Mouse (Mus musculus) embryonic facial prominence, embryonic 11.5 days (tissue): ENCODE results near the gene Tbc1d16. TPM values are rescaled to one million over a fixed set of nuclear protein-coding genes. Genes with fewer than 3 reads are reported as not detected.

Source experiments
- ATAC-seq: fragments of 200-750 bp; cut with Nextera tagmentation; replicated peaks from 2 replicates; pipeline ENCODE4 v1.8.0; 2017; ENCODE audit warnings: low read depth; ENCODE audit not compliant: insufficient number of reproducible peaks, low FRiP score, low TSS enrichment
- DNase-seq: peaks from one replicate; pipeline ENCODE4 v3.0.0-alpha.2; 2015; ENCODE audit warnings: low spot score
- H3K27ac ChIP-seq: fragments of 300-500 bp; sonication (generic); replicated peaks from 2 replicates; pipeline ENCODE4 v1.5.1; 2014; ENCODE audit warnings: mild to moderate bottlenecking, low read depth, low read length, control low read depth
- H3K27me3 ChIP-seq: fragments of 300-500 bp; sonication (generic); 2 replicates; pipeline ENCODE4 v1.6.1; 2014; ENCODE audit warnings: mild to moderate bottlenecking, low read length, moderate library complexity, mixed read lengths; ENCODE audit not compliant: control insufficient read depth, insufficient read depth
- H3K36me3 ChIP-seq: fragments of 300-500 bp; sonication (generic); replicated peaks from 2 replicates; pipeline ENCODE4 v1.6.1; 2014; ENCODE audit warnings: low read depth, mild to moderate bottlenecking, low read length, moderate library complexity, mixed read lengths; ENCODE audit not compliant: control insufficient read depth, insufficient read depth
- H3K4me1 ChIP-seq: fragments of 300-500 bp; sonication (generic); 2 replicates; pipeline ENCODE4 v1.6.1; 2014; ENCODE audit warnings: low read length, mixed read lengths; ENCODE audit not compliant: control insufficient read depth, insufficient read depth
- H3K4me2 ChIP-seq: fragments of 300-500 bp; sonication (generic); 2 replicates; pipeline ENCODE4 v1.6.1; 2014; ENCODE audit warnings: low read depth, mild to moderate bottlenecking, control low read depth, low read length, moderate library complexity
- H3K4me3 ChIP-seq: fragments of 300-500 bp; sonication (generic); 2 replicates; pipeline ENCODE4 v1.5.1; 2014; ENCODE audit warnings: low read depth, low read length, control low read depth
- H3K9ac ChIP-seq: fragments of 300-500 bp; sonication (generic); replicated peaks from 2 replicates; pipeline ENCODE4 v1.6.1; 2014; ENCODE audit warnings: mild to moderate bottlenecking, control low read depth, low read length
- H3K9me3 ChIP-seq: fragments of 300-500 bp; sonication (generic); replicated peaks from 2 replicates; pipeline ENCODE4 v1.6.1; 2016; ENCODE audit warnings: mild to moderate bottlenecking, low read length, inconsistent platforms, mixed read lengths; ENCODE audit not compliant: control insufficient read depth
- WGBS: fragments of 180-500 bp; shearing (Covaris S2); extraction: QIAGEN DNeasy Blood & Tissue Kit; methylation state at CpG from one replicate; pipeline ENCODE4 v1.1.7; 2014; 5-methylcytosine and 5-hydroxymethylcytosine counted together
- polyA plus RNA-seq: library from polyadenylated mRNA; unstranded; fragments of >200 nt; fragmentation: Nextera tagmentation; extraction: Ambion mirVana; gene quantifications from 2 replicates; pipeline ENCODE4 v1.2.1, GENCODE M21; 2014

Gene Tbc1d16
- polyA plus RNA-seq, 1 experiment from 2014 or later = 9.5 TPM

- Histone ChIP-seq H3K36me3 (no peaks in the 10 kb centered on the region), H3K9me3 (no peaks in the 10 kb centered on the region), H3K4me1 (peaks cover 4% of the 10 kb centered on the region), H3K9ac (peak overlapping the region; percentile 69), H3K4me2 (peak overlapping the region; percentile 95), H3K27ac (peak overlapping the region; percentile 56; the same call in 1 of the 2 replicates), H3K4me3 (peak overlapping the region; percentile 82), H3K27me3 (no peaks in the 10 kb centered on the region)
- DNase-seq (peak; percentile 93), ATAC-seq (peak; percentile 82)
- WGBS = under 1% methylated on average over 34 of the region's 34 CpGs
Measured at GRCm38 (mm10) chr11:119228846-119229626, 737 bp upstream of the Tbc1d16 start.

GRCm38 (mm10) chr11:119227591-119227990 is 708 bp downstream of the Tbc1d16 start:
- 5% methylated on average over 12 of the region's 12 CpGs for WGBS
- Histone ChIP-seq H3K4me2 (peak overlapping the region; percentile 95), H3K27ac (no peak overlapping the region), H3K36me3 (no peaks in the 10 kb centered on the region), H3K4me3 (peak overlapping the region; percentile 82), H3K4me1 (peaks cover 4% of the 10 kb centered on the region), H3K27me3 (no peaks in the 10 kb centered on the region), H3K9me3 (no peaks in the 10 kb centered on the region), H3K9ac (peak overlapping the region; percentile 69)
- ATAC-seq (no peak), DNase-seq (no peak)

- WGBS = 68% methylated on average over 9 of the region's 9 CpGs
- DNase-seq = no peak
Measured at GRCm38 (mm10) chr11:119225634-119226033, 2.7 kb downstream of the Tbc1d16 start.

GRCm38 (mm10) chr11:119224926-119225325 is 3.4 kb downstream of the Tbc1d16 start:
- no peak overlapping the region for H3K9ac ChIP-seq
- H3K4me3 ChIP-seq = no peak overlapping the region
- no peak for DNase-seq
- WGBS = 91% methylated on average over 6 of the region's 6 CpGs
- ATAC-seq = no peak
- H3K9me3 ChIP-seq = no peaks in the 10 kb centered on the region
- H3K4me1 ChIP-seq = peaks cover 10% of the 10 kb centered on the region
- no peaks in the 10 kb centered on the region for H3K27me3 ChIP-seq
- H3K36me3 ChIP-seq = no peaks in the 10 kb centered on the region
- no peak overlapping the region for H3K27ac ChIP-seq
- H3K4me2 ChIP-seq = no peak overlapping the region

More at GRCm38 (mm10) chr11:119225634-119226033, 2.7 kb downstream of the Tbc1d16 start:
- ATAC-seq = no peak
- no peaks in the 10 kb centered on the region for H3K9me3 ChIP-seq
- H3K27me3 ChIP-seq = no peaks in the 10 kb centered on the region
- H3K9ac ChIP-seq = no peak overlapping the region
- H3K4me2 ChIP-seq = no peak overlapping the region; the same call in 1 of the 2 replicates
- no peak overlapping the region for H3K4me3 ChIP-seq
- H3K4me1 ChIP-seq = peaks cover 4% of the 10 kb centered on the region
- H3K27ac ChIP-seq = no peak overlapping the region
- no peaks in the 10 kb centered on the region for H3K36me3 ChIP-seq

GRCm38 (mm10) chr11:119223124-119223890 is 5.0 kb downstream of the Tbc1d16 start:
- Histone ChIP-seq H3K4me1 (peaks cover 9% of the 10 kb centered on the region), H3K4me3 (no peak overlapping the region), H3K9ac (no peak overlapping the region), H3K27me3 (no peaks in the 10 kb centered on the region), H3K36me3 (no peaks in the 10 kb centered on the region), H3K9me3 (no peaks in the 10 kb centered on the region), H3K27ac (no peak overlapping the region), H3K4me2 (no peak overlapping the region)
- WGBS = 84% methylated on average over 20 of the region's 20 CpGs
- ATAC-seq (no peak), DNase-seq (no peak)

GRCm38 (mm10) chr11:119221812-119222510 is 6.3 kb downstream of the Tbc1d16 start:
- Histone ChIP-seq H3K4me3 (no peak overlapping the region), H3K27me3 (no peaks in the 10 kb centered on the region), H3K9me3 (no peaks in the 10 kb centered on the region), H3K27ac (no peak overlapping the region), H3K36me3 (no peaks in the 10 kb centered on the region), H3K4me1 (peaks cover 9% of the 10 kb centered on the region), H3K9ac (no peak overlapping the region), H3K4me2 (no peak overlapping the region)
- DNase-seq (no peak), ATAC-seq (no peak)
- 36% methylated on average over 10 of the region's 11 CpGs for WGBS

GRCm38 (mm10) chr11:119219816-119220465 is 8.4 kb downstream of the Tbc1d16 start:
- Histone ChIP-seq H3K4me3 (no peak overlapping the region), H3K4me2 (no peak overlapping the region), H3K27me3 (no peaks in the 10 kb centered on the region), H3K9me3 (no peaks in the 10 kb centered on the region), H3K36me3 (no peaks in the 10 kb centered on the region), H3K27ac (no peak overlapping the region), H3K4me1 (peaks cover 15% of the 10 kb centered on the region), H3K9ac (0 out of 2 replicates have a peak overlapping the region, but pooled peaks have one; percentile 8)
- ATAC-seq (no peak), DNase-seq (no peak)
- WGBS = 19% methylated on average over 17 of the region's 17 CpGs
